Mouse (Mus musculus) ES-Bruce4 (cell line): ENCODE data around the gene Serpini1. TPM values are rescaled to one million over a fixed set of nuclear protein-coding genes. Genes with fewer than 3 reads are reported as not detected.
"Not testable (repeated sequence)": the region's sequence is repeated elsewhere in the genome, so short reads cannot be mapped to it uniquely, and the experiment has no call there.

Experiments
- H3K27ac ChIP-seq: 2 replicates; pipeline ENCODE4 v1.5.1; 2012; ENCODE audit warnings: low read length, inconsistent platforms; ENCODE audit not compliant: insufficient read depth
- H3K27me3 ChIP-seq: 2 replicates; pipeline ENCODE4 v1.6.1; 2012; ENCODE audit warnings: mild to moderate bottlenecking, low read length, inconsistent platforms; ENCODE audit not compliant: control insufficient read depth, poor library complexity, insufficient read depth, severe bottlenecking
- H3K36me3 ChIP-seq: 2 replicates; pipeline ENCODE4 v1.6.1; 2012; ENCODE audit warnings: inconsistent platforms, mild to moderate bottlenecking, low read length, moderate library complexity; ENCODE audit not compliant: control insufficient read depth, poor library complexity, insufficient read depth, severe bottlenecking
- H3K4me1 ChIP-seq: one replicate; pipeline ENCODE4 v1.8.1; 2011; ENCODE audit warnings: low read length; ENCODE audit not compliant: control insufficient read depth, insufficient read depth
- H3K4me3 ChIP-seq: 2 replicates; pipeline ENCODE4 v1.5.1; 2011; ENCODE audit warnings: low read depth, mild to moderate bottlenecking, low read length
- H3K9ac ChIP-seq: 2 replicates; pipeline ENCODE4 v1.6.1; 2012; ENCODE audit warnings: low read depth, mild to moderate bottlenecking, inconsistent platforms; ENCODE audit not compliant: poor library complexity, severe bottlenecking
- H3K9me3 ChIP-seq: replicated peaks from 2 replicates; pipeline ENCODE4 v1.6.1; 2012; ENCODE audit warnings: mild to moderate bottlenecking, low read length, inconsistent platforms; ENCODE audit not compliant: control insufficient read depth, poor library complexity, insufficient read depth, severe bottlenecking
- CTCF ChIP-seq: IDR thresholded peaks from one replicate; pipeline ENCODE4 v1.8.1; 2011; ENCODE audit warnings: low read depth, low read length
- EP300 ChIP-seq: IDR thresholded peaks from 2 replicates; pipeline ENCODE4 v1.6.1; 2011; ENCODE audit warnings: low read depth, low read length; ENCODE audit not compliant: insufficient read depth
- POLR2A ChIP-seq: IDR thresholded peaks from one replicate; pipeline ENCODE4 v1.8.1; 2011; ENCODE audit warnings: low read length; ENCODE audit not compliant: insufficient read depth
- polyA plus RNA-seq: library from polyadenylated mRNA; stranded (reverse); fragments of >200 nt; gene quantifications from 2 replicates; pipeline ENCODE4 v1.2.4, GENCODE M21; 2011; ENCODE audit warnings: low read depth; ENCODE audit not compliant: missing spikeins, insufficient read depth, insufficient read length

The Serpini1 gene
- polyA plus RNA-seq, 1 experiment, result 4.6 TPM

DNA sequence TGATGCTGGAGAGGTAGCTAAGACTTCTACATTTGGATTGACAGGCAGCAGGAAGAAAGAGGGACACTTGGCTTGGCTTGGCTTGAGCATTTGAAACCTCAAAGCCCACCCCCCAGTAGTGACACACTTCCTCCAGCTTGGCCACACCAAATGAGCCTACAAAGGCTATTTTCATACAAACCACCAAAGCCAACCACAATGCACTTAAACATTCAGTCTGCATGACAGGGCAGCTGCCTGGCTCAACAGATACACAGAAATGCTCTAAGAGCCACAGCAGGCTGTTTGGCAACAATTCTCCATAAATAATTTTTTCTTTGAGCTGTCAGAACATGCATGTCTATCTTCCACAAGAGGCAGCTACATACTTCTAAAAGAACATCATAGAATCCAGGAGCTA, 90.2 kb downstream of the Serpini1 start:
- Histone ChIP-seq H3K9ac (no peak overlapping the region), H3K9me3 (no peaks in the 10 kb centered on the region), H3K27ac (peak overlapping the region; percentile 62), H3K4me3 (no peak overlapping the region), H3K4me1 (peaks cover 3% of the 10 kb centered on the region), H3K36me3 (peaks cover 26% of the 10 kb centered on the region), H3K27me3 (no peaks in the 10 kb centered on the region)
- no peak for TF ChIP-seq POLR2A
- TF ChIP-seq EP300, result no peak
- TF ChIP-seq CTCF, result no peak

DNA sequence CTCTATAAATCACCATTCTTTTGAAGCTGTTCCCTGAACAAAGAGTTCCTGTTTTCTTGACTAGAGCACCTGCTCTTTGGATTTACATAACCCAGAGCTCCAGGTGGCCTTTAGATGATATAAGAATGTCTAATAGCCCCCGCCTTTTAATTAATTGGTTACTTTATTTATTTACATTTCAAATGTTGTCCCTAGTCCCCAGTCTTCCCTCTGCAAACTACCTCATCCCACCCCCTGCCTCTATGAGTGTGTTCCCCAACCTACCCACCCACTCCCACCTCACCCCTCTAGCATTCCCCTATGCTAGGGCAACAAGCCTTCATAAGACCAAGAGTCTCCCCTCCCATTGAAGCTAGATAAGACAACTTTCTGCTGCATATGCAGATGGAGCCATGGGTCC, 90.9 kb downstream of the Serpini1 start:
- H3K9ac ChIP-seq, result no peak overlapping the region
- no peaks in the 10 kb centered on the region for H3K9me3 ChIP-seq
- H3K27me3 ChIP-seq, result no peaks in the 10 kb centered on the region
- TF ChIP-seq CTCF (no peak), EP300 (no peak), POLR2A (no peak)
- H3K4me3 ChIP-seq, result no peak overlapping the region
- peaks cover 3% of the 10 kb centered on the region for H3K4me1 ChIP-seq
- peaks cover 26% of the 10 kb centered on the region for H3K36me3 ChIP-seq
- H3K27ac ChIP-seq, result peak overlapping the region; percentile 88

GRCm38 (mm10) chr3:75650416-75651154, 93.2 kb downstream of the Serpini1 start:
- H3K27ac ChIP-seq, result peak overlapping the region; percentile 99
- TF ChIP-seq EP300, result peak; percentile 98
- peak overlapping the region; percentile 38; the same call in 1 of the 2 replicates for H3K4me3 ChIP-seq
- H3K4me1 ChIP-seq, H3K9me3 ChIP-seq, H3K27me3 ChIP-seq: not testable (repeated sequence)
- H3K36me3 ChIP-seq, result peaks cover 26% of the 10 kb centered on the region
- peak overlapping the region; percentile 79; the same call in 1 of the 2 replicates for H3K9ac ChIP-seq

DNA sequence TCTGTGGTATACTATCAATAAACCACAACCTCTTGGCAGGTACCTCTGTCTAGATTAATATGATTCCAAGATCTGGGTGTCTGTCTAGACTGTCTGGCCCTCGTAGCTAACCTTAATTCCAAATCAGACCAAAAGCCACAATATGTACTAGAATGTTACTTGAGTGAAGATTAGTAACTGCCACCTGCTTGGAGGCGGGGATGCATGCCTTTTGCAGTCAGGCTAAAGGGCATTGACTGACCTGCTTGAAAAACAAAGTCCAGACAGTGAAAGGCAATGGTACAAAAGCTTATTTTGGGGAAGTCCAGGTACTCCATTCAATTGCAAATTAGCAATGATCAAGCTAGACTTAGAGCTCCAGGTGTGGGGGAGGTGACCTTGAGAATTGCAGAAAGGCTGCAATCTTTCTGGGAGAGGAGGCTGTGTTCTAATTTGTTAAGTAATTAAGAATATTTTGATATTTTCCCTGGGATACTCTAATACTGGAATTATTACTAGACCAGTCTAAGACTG, 94.3 kb downstream of the Serpini1 start:
- Histone ChIP-seq H3K4me1 (peaks cover 3% of the 10 kb centered on the region), H3K27me3 (no peaks in the 10 kb centered on the region), H3K9ac (peak overlapping the region; percentile 79), H3K9me3 (no peaks in the 10 kb centered on the region), H3K4me3 (no peak overlapping the region), H3K27ac (peak overlapping the region; percentile 99), H3K36me3 (peaks cover 26% of the 10 kb centered on the region)
- TF ChIP-seq CTCF, result no peak
- TF ChIP-seq EP300, result peak; percentile 98

- Histone ChIP-seq H3K36me3 (peaks cover 10% of the 10 kb centered on the region), H3K4me3 (peak overlapping the region; percentile 42; the same call in 1 of the 2 replicates), H3K27ac (peak overlapping the region; percentile 72), H3K9ac (peak overlapping the region; percentile 99)
- H3K27me3 ChIP-seq, H3K9me3 ChIP-seq, H3K4me1 ChIP-seq: not testable (repeated sequence)
Observed at GRCm38 (mm10) chr3:75653901-75654300, 96.6 kb downstream of the Serpini1 start.

GRCm38 (mm10) chr3:75655578-75656344, 98.4 kb downstream of the Serpini1 start:
- H3K9me3 ChIP-seq, result no peaks in the 10 kb centered on the region
- TF ChIP-seq POLR2A (no peak), EP300 (peak; percentile 86), CTCF (no peak)
- H3K36me3 ChIP-seq, result peaks cover 2% of the 10 kb centered on the region; the same call in 1 of the 2 replicates
- peaks cover 2% of the 10 kb centered on the region for H3K4me1 ChIP-seq
- peak overlapping the region; percentile 97 for H3K27ac ChIP-seq
- H3K27me3 ChIP-seq, result no peaks in the 10 kb centered on the region
- H3K9ac ChIP-seq, result peak overlapping the region; percentile 99
- H3K4me3 ChIP-seq, result peak overlapping the region; percentile 93
